Mouse (Mus musculus) erythroblast, embryonic 14.5 days (primary cell): ENCODE results near the gene Gm21973.

ENCODE experiments used
- GATA1 ChIP-seq: IDR thresholded peaks from 2 replicates; pipeline ENCODE4 v1.6.1; 2012; ENCODE audit warnings: low read length, inconsistent platforms, mixed read lengths
- TAL1 ChIP-seq: IDR thresholded peaks from 3 replicates; pipeline ENCODE4 v1.6.1; 2012; ENCODE audit warnings: low read length, inconsistent platforms, mixed read lengths

GRCm38 (mm10) chr15:10366331-10366730, 41.2 kb downstream of the Gm21973 start:
- TF ChIP-seq TAL1 (no peak), GATA1 (no peak)
